Mouse (Mus musculus) heart, embryonic 14.5 days (tissue): ENCODE results near the gene Pim1. TPM values are rescaled to one million over a fixed set of nuclear protein-coding genes. Genes with fewer than 3 reads are reported as not detected.

Source experiments
- ATAC-seq: fragments of 200-750 bp; cut with Nextera tagmentation; 2 replicates; pipeline ENCODE4 v1.8.0; 2017; ENCODE audit warnings: low read depth, moderate TSS enrichment; ENCODE audit not compliant: insufficient number of reproducible peaks, insufficient read depth, low FRiP score
- H3K27ac ChIP-seq, 2 experiments: fragments of 200-500 bp in 1 of 2; fragments of 300-500 bp in 1 of 2; sonication (generic) in 1 of 2; replicated peaks in 1 of 2; 2 replicates each; pipeline ENCODE4 v1.5.1; 2012 to 2014; ENCODE audit warnings: low read depth in 2 of 2, low read length in 2 of 2, control low read depth in 1 of 2, mild to moderate bottlenecking in 1 of 2, mixed read lengths in 1 of 2; ENCODE audit not compliant: control insufficient read depth in 1 of 2, insufficient read depth in 1 of 2
- H3K27me3 ChIP-seq: fragments of 300-500 bp; sonication (generic); 2 replicates; pipeline ENCODE4 v1.6.1; 2014; ENCODE audit warnings: mild to moderate bottlenecking, low read length, control low read depth; ENCODE audit not compliant: control insufficient read depth, insufficient read depth
- H3K36me3 ChIP-seq: fragments of 300-500 bp; sonication (generic); 2 replicates; pipeline ENCODE4 v1.6.1; 2014; ENCODE audit warnings: mild to moderate bottlenecking, control low read depth, low read length, mixed read lengths; ENCODE audit not compliant: control insufficient read depth, insufficient read depth
- H3K4me1 ChIP-seq, 2 experiments: fragments of 200-500 bp in 1 of 2; fragments of 300-500 bp in 1 of 2; sonication (generic) in 1 of 2; 2 replicates each; pipeline ENCODE4 v1.6.1; 2012 to 2014; ENCODE audit warnings: low read length in 2 of 2, control low read depth in 1 of 2, mixed read lengths in 1 of 2; ENCODE audit not compliant: control insufficient read depth in 2 of 2, insufficient read depth in 2 of 2
- H3K4me2 ChIP-seq: fragments of 300-500 bp; sonication (generic); 2 replicates; pipeline ENCODE4 v1.6.1; 2014; ENCODE audit warnings: mild to moderate bottlenecking, low read length
- H3K4me3 ChIP-seq, 2 experiments: fragments of 200-500 bp in 1 of 2; fragments of 300-500 bp in 1 of 2; sonication (generic) in 1 of 2; 2 replicates each; pipeline ENCODE4 v1.5.1; 2012 to 2014; ENCODE audit warnings: low read length in 2 of 2, mild to moderate bottlenecking in 2 of 2, control low read depth in 1 of 2, low read depth in 1 of 2, moderate library complexity in 1 of 2; ENCODE audit not compliant: control insufficient read depth in 1 of 2, insufficient read depth in 1 of 2
- H3K9ac ChIP-seq: fragments of 300-500 bp; sonication (generic); 2 replicates; pipeline ENCODE4 v1.6.1; 2014; ENCODE audit warnings: mild to moderate bottlenecking, low read length
- H3K9me3 ChIP-seq: fragments of 300-500 bp; sonication (generic); 2 replicates; pipeline ENCODE4 v1.6.1; 2016; ENCODE audit warnings: low read length, control low read depth; ENCODE audit not compliant: control insufficient read depth
- WGBS: fragments of 180-500 bp; shearing (Covaris S2); extraction: QIAGEN DNeasy Blood & Tissue Kit; methylation state at CpG from one replicate; pipeline ENCODE4 v1.1.7; 2014; 5-methylcytosine and 5-hydroxymethylcytosine counted together
- polyA plus RNA-seq: library from polyadenylated mRNA; unstranded; fragments of >200 nt; fragmentation: Nextera tagmentation; extraction: Ambion mirVana; gene quantifications from 2 replicates; pipeline ENCODE4 v1.2.1, GENCODE M21; 2014

The Pim1 gene
- polyA plus RNA-seq, 1 experiment from 2014 or later: 16.5 TPM

- Histone ChIP-seq H3K27ac (peak overlapping the region; percentile 75), H3K36me3 (no peaks in the 10 kb centered on the region), H3K4me3 (peak overlapping the region; percentile 8 to 12; a peak in 2 of 4 replicates), H3K27me3 (no peaks in the 10 kb centered on the region), H3K9me3 (no peaks in the 10 kb centered on the region), H3K4me2 (peak overlapping the region; percentile 57), H3K9ac (peak overlapping the region; percentile 57; the same call in 1 of the 2 replicates), H3K4me1 (peaks cover 30 to 51% of the 10 kb centered on the region in 2 experiments)
- ATAC-seq: no peak
- 31% methylated on average over 11 of the region's 11 CpGs for WGBS
These were observed 23.5 kb upstream of the Pim1 start for GRCm38 (mm10) chr17:29467030-29467429.

GRCm38 (mm10) chr17:29473466-29473865 is 17.1 kb upstream of the Pim1 start:
- WGBS: 94% methylated on average over 10 of the region's 10 CpGs
- no peak overlapping the region for H3K4me2 ChIP-seq
- no peak overlapping the region for H3K9ac ChIP-seq
- H3K4me3 ChIP-seq: no peak overlapping the region
- H3K27me3 ChIP-seq: no peaks in the 10 kb centered on the region
- H3K27ac ChIP-seq: no peak overlapping the region
- H3K36me3 ChIP-seq: no peaks in the 10 kb centered on the region
- peaks cover 3 to 7% of the 10 kb centered on the region in 2 experiments; a peak in 3 of 4 replicates for H3K4me1 ChIP-seq
- no peaks in the 10 kb centered on the region for H3K9me3 ChIP-seq
- ATAC-seq: no peak

- Histone ChIP-seq H3K4me2 (no peak overlapping the region), H3K27ac (no peak overlapping the region), H3K9ac (no peak overlapping the region), H3K4me1 (peaks cover 3 to 7% of the 10 kb centered on the region in 2 experiments; a peak in 3 of 4 replicates), H3K27me3 (no peaks in the 10 kb centered on the region), H3K36me3 (no peaks in the 10 kb centered on the region), H3K9me3 (no peaks in the 10 kb centered on the region), H3K4me3 (no peak overlapping the region)
- 57% methylated on average over 2 of the region's 2 CpGs for whole genome bisulfite sequencing
- no peak for ATAC-seq
These were observed 16.5 kb upstream of the Pim1 start for GRCm38 (mm10) chr17:29474036-29474435.

DNA sequence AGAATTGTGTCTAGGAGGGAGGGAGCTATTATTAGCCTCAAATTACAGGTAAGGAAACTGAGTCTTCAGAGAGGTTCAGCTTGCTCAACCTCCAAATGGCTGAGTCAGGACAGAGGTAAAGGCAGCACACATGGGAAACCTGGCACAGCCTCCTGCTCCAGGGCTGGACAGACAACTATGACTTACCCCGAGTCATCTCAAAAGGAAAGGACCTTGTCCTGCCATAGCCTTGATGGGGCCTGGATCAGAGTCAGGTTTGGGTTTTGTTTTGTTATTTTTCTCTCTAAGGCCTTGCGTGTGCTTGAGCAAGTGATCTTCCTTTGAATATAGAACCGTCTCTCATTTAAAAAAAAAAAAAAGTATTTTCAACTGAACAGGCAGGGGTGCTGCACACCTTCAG is 15.4 kb upstream of the Pim1 start:
- no peak for ATAC-seq

DNA sequence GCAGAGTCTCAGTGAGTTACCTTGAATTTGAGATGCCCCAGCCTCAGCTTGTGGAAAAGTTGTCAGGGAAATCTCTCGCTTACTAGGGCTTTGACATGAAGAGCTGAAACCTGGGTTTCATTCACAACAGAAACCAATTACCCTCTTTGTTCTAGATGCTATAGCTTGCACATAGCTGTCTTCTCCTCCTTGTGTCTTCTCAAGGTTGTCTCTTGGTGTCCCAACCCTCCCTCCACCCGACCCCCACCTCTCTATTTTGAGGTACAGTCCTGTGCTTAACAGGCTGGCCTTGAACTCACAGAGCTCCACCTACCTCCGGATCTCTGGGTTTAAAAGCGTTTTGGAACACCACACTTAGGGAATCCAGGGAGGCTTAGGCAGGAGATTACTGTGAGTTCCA is 14.1 kb upstream of the Pim1 start:
- 73% methylated on average over 4 of the region's 4 CpGs for WGBS
- Histone ChIP-seq H3K9me3 (no peaks in the 10 kb centered on the region), H3K9ac (no peak overlapping the region), H3K4me2 (no peak overlapping the region), H3K27me3 (no peaks in the 10 kb centered on the region), H3K36me3 (no peaks in the 10 kb centered on the region), H3K4me3 (no peak overlapping the region), H3K27ac (no peak overlapping the region), H3K4me1 (no peaks in the 10 kb centered on the region; a peak in 1 of 4 replicates)
- ATAC-seq: no peak

More for the DNA sequence above, 15.4 kb upstream of the Pim1 start:
- no peak overlapping the region for H3K4me2 ChIP-seq
- H3K27ac ChIP-seq: no peak overlapping the region
- no peak overlapping the region for H3K9ac ChIP-seq
- no peaks in the 10 kb centered on the region for H3K36me3 ChIP-seq
- H3K27me3 ChIP-seq: no peaks in the 10 kb centered on the region
- H3K4me1 ChIP-seq: peaks cover 3% of the 10 kb centered on the region in 2 experiments; a peak in 2 of 4 replicates
- H3K4me3 ChIP-seq: no peak overlapping the region
- no peaks in the 10 kb centered on the region for H3K9me3 ChIP-seq
- 97% methylated on average over 3 of the region's 3 CpGs for WGBS

- Histone ChIP-seq H3K4me1 (no peaks in the 10 kb centered on the region; a peak in 1 of 4 replicates), H3K36me3 (no peaks in the 10 kb centered on the region), H3K27me3 (no peaks in the 10 kb centered on the region), H3K4me3 (no peak overlapping the region), H3K27ac (no peak overlapping the region), H3K4me2 (no peak overlapping the region), H3K9me3 (no peaks in the 10 kb centered on the region), H3K9ac (no peak overlapping the region)
- 94% methylated on average over 10 of the region's 10 CpGs for WGBS
- no peak for ATAC-seq
These were observed 13.2 kb upstream of the Pim1 start for GRCm38 (mm10) chr17:29477357-29477756.

GRCm38 (mm10) chr17:29478271-29478670 is 12.3 kb upstream of the Pim1 start:
- Histone ChIP-seq H3K9me3 (no peaks in the 10 kb centered on the region), H3K27me3 (no peaks in the 10 kb centered on the region), H3K9ac (no peak overlapping the region), H3K4me3 (no peak overlapping the region), H3K4me1 (no peaks in the 10 kb centered on the region; a peak in 1 of 4 replicates), H3K4me2 (no peak overlapping the region), H3K27ac (no peak overlapping the region), H3K36me3 (no peaks in the 10 kb centered on the region)
- 90% methylated on average over 4 of the region's 4 CpGs for WGBS
- ATAC-seq: no peak

DNA sequence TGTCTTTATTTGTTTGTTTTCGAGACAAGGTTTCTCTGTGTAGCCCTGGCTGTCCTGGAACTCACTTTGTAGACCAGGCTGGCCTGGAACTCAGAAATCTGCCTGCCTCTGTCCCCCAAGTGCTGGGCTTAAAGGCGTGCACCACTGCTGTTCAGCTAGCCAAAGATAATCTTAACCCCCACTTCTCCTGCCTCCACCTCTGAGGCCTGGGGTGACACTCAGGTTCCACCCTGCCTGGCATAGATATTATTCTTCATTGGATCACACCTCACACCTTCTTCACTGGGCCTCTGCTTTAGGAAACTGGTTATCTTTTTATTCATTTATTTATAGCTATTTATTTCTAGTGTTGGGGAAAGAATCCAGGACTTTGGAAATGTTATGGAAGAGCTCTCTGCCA is 10.3 kb upstream of the Pim1 start:
- Histone ChIP-seq H3K4me2 (no peak overlapping the region), H3K9ac (no peak overlapping the region), H3K9me3 (no peaks in the 10 kb centered on the region), H3K27ac (no peak overlapping the region), H3K36me3 (no peaks in the 10 kb centered on the region), H3K4me1 (no peaks in the 10 kb centered on the region; a peak in 1 of 4 replicates), H3K27me3 (no peaks in the 10 kb centered on the region), H3K4me3 (no peak overlapping the region)
- WGBS: 87% methylated on average over 2 of the region's 2 CpGs
- ATAC-seq: no peak
